Mouse (Mus musculus): ENCODE measurements around the gene Stard13.

GRCm38 (mm10) chr5:151110461-151110908, 123.2 kb downstream of the Stard13 start:
- TF ChIP-seq POLR2A (IDR thresholded peaks at IDR 0.05; ENCODE audit: extremely low read depth, insufficient read depth, low read length) (no peak), CTCF (IDR thresholded peaks at IDR 0.05; ENCODE audit: low read depth, low read length) (no peak)
